Mouse (Mus musculus): ENCODE data around the gene Tpgs1. TPM values are rescaled to one million over a fixed set of nuclear protein-coding genes. Genes with fewer than 3 reads are reported as not detected.

Gene Tpgs1
- 53.8 TPM for polyA plus RNA-seq (2017; shearing (Covaris generic))

GRCm38 (mm10) chr10:79668771-79669575 lies at the start of gene Tpgs1:
Gene Tpgs1 (plus strand): TSS chr10:79669369.

GRCm38 (mm10) chr10:79637128-79638110 lies 31.8 kb upstream of the Tpgs1 start, which contains the start of gene Shc2:
Gene Shc2 (minus strand): TSS chr10:79637918.

GRCm38 (mm10) chr10:79645711-79646110 lies 23.5 kb upstream of the Tpgs1 start, which contains the start of gene Odf3l2:
Gene Odf3l2 (minus strand): TSS chr10:79645738.

GRCm38 (mm10) chr10:79664131-79664665 lies 5.0 kb upstream of the Tpgs1 start, which contains the start of gene Madcam1:
Gene Madcam1 (plus strand): TSS chr10:79664559.

GRCm38 (mm10) chr10:79681591-79682245 lies 12.5 kb downstream of the Tpgs1 start, which contains the start of gene Cdc34:
Gene Cdc34 (plus strand): TSS chr10:79682195.

GRCm38 (mm10) chr10:79688720-79689119 lies 19.6 kb downstream of the Tpgs1 start, which contains the start of gene Gzmm:
Gene Gzmm (plus strand): TSS chr10:79689020.

GRCm38 (mm10) chr10:79704065-79704969 lies 35.1 kb downstream of the Tpgs1 start, which contains the start of gene Bsg:
Gene Bsg (plus strand): TSS chr10:79704491.

GRCm38 (mm10) chr10:79716254-79716987 lies 47.3 kb downstream of the Tpgs1 start, which contains the start of gene Hcn2:
Gene Hcn2 (plus strand): TSS chr10:79716634.

Other genes with a start within 250 kb of the Tpgs1 start
- 0.08 TPM for gene Vmn2r83, start 200.6 kb upstream of the Tpgs1 start, polyA plus RNA-seq (2017; shearing (Covaris generic))
- gene Plpp2, start 135.6 kb upstream of the Tpgs1 start, polyA plus RNA-seq (2017; shearing (Covaris generic)) = 3.9 TPM
- gene Mier2, start 114.2 kb upstream of the Tpgs1 start, polyA plus RNA-seq (2017; shearing (Covaris generic)) = 51.5 TPM
- not detected for gene Theg, start 82.0 kb upstream of the Tpgs1 start, polyA plus RNA-seq (2017; shearing (Covaris generic))
- 0.05 TPM for gene C2cd4c, start 55.3 kb upstream of the Tpgs1 start, polyA plus RNA-seq (2017; shearing (Covaris generic))
- not detected for gene Shc2, start 31.5 kb upstream of the Tpgs1 start, polyA plus RNA-seq (2017; shearing (Covaris generic))
- gene Odf3l2, start 23.6 kb upstream of the Tpgs1 start, polyA plus RNA-seq (2017; shearing (Covaris generic)) = not detected
- gene Madcam1, start 4.8 kb upstream of the Tpgs1 start, polyA plus RNA-seq (2017; shearing (Covaris generic)) = not detected
- 90.7 TPM for gene Cdc34, start 12.8 kb downstream of the Tpgs1 start, polyA plus RNA-seq (2017; shearing (Covaris generic))
- 0.91 TPM for gene Gzmm, start 19.7 kb downstream of the Tpgs1 start, polyA plus RNA-seq (2017; shearing (Covaris generic))
- 261 TPM for gene Bsg, start 35.1 kb downstream of the Tpgs1 start, polyA plus RNA-seq (2017; shearing (Covaris generic))
- gene Hcn2, start 47.3 kb downstream of the Tpgs1 start, polyA plus RNA-seq (2017; shearing (Covaris generic)) = 0.14 TPM
- 55.8 TPM for gene Polrmt, start 77.2 kb downstream of the Tpgs1 start, polyA plus RNA-seq (2017; shearing (Covaris generic))
- gene Fgf22, start 85.7 kb downstream of the Tpgs1 start, polyA plus RNA-seq (2017; shearing (Covaris generic)) = 0.45 TPM
- gene Rnf126, start 97.6 kb downstream of the Tpgs1 start, polyA plus RNA-seq (2017; shearing (Covaris generic)) = 61.1 TPM
- 0.29 TPM for gene Fstl3, start 107.9 kb downstream of the Tpgs1 start, polyA plus RNA-seq (2017; shearing (Covaris generic))
- gene Prss57, start 121.6 kb downstream of the Tpgs1 start, polyA plus RNA-seq (2017; shearing (Covaris generic)) = not detected
- gene Palm, start 124.2 kb downstream of the Tpgs1 start, polyA plus RNA-seq (2017; shearing (Covaris generic)) = 1.6 TPM
- gene Misp, start 151.6 kb downstream of the Tpgs1 start, polyA plus RNA-seq (2017; shearing (Covaris generic)) = not detected
- 318 TPM for gene Ptbp1, start 185.1 kb downstream of the Tpgs1 start, polyA plus RNA-seq (2017; shearing (Covaris generic))
- gene Prtn3, start 205.1 kb downstream of the Tpgs1 start, polyA plus RNA-seq (2017; shearing (Covaris generic)) = not detected
- gene Plppr3, start 205.3 kb downstream of the Tpgs1 start, polyA plus RNA-seq (2017; shearing (Covaris generic)) = 4.5 TPM
- gene Elane, start 216.9 kb downstream of the Tpgs1 start, polyA plus RNA-seq (2017; shearing (Covaris generic)) = not detected
- gene Cfd, start 221.5 kb downstream of the Tpgs1 start, polyA plus RNA-seq (2017; shearing (Covaris generic)) = not detected
- gene Med16, start 239.6 kb downstream of the Tpgs1 start, polyA plus RNA-seq (2017; shearing (Covaris generic)) = 40.9 TPM
- gene Gm26602, start 241.5 kb downstream of the Tpgs1 start, polyA plus RNA-seq (2017; shearing (Covaris generic)) = 23.3 TPM
- 0.50 TPM for gene Kiss1r, start 247.6 kb downstream of the Tpgs1 start, polyA plus RNA-seq (2017; shearing (Covaris generic))